Mouse (Mus musculus) skeletal muscle tissue, adult 2 months (tissue): Measurements from ENCODE around the gene Tenm4.

ENCODE experiments used
- DNase-seq: peaks from one replicate; pipeline ENCODE4 v3.0.0-alpha.2; 2012; ENCODE audit warnings: low read depth, low spot score

The Tenm4 gene

DNA sequence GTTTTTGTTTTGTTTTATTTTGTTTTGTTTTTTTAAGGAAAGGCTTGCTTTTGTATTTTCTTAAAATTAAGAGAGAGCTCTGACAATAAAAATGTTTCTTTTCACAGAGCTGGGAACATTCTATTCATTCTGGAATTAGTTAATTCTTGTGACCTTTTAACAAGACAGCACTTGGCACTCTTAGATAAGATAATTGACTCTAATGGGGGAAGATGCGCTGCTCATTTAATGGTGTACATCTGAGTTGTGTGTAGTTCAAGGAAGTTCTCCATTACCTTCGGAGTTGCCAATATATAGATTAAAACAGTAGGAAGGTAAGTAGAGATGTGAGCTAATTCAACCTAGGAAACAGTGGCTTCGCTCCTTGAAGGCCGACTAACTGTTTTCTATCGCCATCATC is 554.6 kb downstream of the Tenm4 start:
- no peak for DNase-seq

DNA sequence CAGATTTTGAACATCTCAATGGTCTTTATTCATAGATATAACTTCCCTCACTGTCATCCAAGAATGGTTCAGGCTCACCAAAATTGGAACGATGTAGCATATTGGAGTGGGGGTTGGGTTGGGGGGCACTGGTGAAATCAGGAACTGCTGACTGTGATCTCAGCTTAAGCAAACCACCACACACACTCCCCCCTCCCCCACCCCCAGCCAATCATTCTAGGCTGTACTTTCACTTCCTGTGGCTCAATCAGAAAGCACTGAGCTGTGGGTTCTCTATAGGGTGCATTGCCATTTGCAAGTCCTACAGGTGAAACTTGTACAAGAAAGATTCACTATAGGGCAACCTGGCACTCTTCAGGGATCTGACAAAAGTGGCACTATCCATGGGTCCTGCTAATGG is 559.3 kb downstream of the Tenm4 start:
- DNase-seq, result no peak

DNA sequence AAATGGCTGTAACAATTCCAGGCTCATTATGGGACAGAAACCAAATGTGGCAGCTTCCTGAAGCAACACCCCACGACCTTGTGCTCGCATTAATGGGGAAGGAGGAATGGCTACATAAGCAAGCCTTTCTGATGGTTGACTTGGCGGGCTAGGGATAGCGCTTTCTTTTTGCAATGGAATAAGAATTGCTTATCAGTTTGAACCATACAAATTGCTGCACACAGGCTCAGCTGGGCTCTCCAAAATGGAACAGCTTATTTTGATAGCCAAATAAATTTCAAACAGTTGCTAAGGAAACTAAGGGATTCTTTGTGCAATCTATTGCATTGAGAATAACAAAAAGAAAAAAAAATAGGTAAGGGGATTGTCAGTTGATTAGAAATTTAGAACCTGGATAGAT is 560.9 kb downstream of the Tenm4 start:
- DNase-seq, result no peak

DNA sequence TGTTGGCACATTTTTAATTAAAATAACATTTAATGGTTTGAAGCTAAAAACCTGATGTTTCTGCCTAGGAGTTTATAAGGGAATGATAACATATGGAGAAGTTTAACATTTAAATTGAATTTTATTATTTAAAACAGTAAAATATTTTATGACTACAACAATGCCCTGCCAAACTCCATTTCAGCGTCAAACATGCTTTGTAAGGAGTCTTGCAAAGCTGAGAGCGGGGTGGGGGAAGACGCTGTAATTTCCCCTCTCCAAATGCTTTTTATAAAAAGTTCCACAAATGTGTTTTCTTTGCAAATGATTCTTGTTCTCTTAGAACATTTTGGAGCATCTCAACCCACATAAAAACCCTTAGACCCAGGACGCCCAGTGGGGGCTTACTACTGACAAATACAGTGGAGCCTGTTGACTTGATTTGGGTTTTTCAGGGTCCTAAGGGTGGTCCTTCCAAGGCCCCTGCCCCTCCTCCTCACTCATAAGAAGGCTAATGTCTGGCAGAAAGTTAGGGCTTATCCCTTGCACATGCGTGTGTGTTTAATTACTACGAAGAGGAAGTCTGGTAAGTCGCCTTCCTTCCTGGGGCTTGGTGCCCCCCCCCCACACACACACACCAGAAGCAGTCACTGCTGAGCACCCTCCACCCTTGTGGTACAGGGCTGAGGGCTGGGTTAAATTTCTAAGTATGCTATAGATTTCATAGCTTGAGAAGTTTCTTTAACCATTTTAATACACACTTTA is 563.4 kb downstream of the Tenm4 start:
- no peak for DNase-seq

GRCm38 (mm10) chr7:96740631-96741030 is 569.6 kb downstream of the Tenm4 start:
- no peak for DNase-seq

DNA sequence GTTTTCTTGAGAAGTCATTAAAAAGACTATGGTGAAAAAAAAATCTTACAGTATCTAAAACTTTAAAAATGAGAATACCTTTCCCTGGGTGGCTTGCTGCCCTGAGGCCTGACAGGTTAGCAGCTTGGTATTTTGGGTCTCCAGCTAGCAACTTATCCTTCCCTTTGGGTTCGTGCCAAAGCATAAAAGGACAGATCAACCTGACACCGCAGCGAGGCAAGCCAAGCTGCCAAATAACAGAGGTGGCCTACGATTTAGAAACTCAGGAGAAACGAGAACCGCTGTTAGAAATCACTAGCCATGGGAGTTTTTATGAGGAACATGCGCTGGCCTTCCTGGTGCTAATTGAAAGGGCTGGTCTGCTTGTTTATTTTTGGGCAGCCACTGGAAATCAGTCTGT is 571.2 kb downstream of the Tenm4 start:
- DNase-seq, result peak; percentile 57

DNA sequence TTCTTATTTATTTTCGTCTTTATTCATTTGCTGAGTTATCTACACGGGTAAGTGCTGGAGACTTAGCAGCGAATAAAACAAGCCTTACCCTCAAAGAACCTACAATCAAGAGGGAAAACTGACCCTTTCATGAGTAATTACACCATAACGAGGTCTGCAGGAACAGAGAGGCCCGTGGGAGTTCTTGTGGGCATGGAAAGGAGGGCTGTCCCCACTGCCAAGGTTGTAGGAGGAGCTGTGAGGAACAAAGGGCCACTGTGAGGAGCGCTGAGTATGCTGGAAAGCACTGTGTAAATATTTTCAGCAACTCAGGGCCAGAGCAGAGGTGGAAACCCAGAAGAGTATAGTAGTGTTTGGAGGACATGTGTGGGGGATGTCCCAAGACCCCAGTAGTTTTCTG is 574.9 kb downstream of the Tenm4 start:
- no peak for DNase-seq

DNA sequence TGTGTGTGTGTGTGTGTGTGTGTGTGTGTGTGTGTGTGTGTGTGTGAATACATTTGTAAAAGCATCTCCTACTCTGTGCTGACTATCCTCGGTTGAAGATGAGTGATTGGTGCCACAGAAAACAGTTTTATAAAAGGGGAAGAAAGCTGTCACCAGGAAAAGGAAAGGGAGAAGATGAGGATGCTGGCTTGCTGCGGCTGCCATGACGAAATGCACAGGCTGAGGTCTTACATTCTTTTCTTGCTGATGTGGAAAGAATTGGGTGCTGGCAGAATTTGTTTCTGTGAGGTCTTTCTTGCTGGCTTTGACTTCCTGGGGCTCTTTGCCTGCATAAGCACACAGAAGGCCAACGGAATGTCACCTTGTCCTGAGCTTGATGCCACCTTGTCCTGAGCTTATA is 575.7 kb downstream of the Tenm4 start:
- DNase-seq, result no peak

DNA sequence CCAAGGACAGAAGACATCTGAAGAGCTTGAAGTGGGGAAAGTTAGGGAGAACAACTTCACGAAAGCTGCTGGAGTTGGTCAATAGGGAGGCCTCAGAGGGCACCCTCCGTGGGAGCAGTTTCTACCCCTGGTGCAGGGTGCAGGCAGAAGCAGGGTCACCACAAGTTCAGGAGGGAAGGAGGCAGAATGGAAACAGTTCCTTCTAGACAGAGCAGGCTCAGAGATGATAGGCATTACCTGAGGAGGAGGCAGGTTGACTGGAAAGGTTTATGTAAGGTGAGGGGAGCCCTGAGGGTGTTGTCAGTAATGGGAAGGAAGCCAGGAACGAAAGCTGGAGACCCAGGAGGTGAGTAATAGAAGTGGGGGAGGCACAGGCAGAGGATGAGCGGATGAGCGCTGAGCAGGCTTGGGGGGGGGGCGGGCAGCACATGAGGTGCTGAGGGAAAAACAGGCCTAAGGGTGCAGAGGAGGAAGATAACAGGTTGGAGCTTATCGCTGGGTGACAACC is 577.5 kb downstream of the Tenm4 start:
- DNase-seq, result no peak

DNA sequence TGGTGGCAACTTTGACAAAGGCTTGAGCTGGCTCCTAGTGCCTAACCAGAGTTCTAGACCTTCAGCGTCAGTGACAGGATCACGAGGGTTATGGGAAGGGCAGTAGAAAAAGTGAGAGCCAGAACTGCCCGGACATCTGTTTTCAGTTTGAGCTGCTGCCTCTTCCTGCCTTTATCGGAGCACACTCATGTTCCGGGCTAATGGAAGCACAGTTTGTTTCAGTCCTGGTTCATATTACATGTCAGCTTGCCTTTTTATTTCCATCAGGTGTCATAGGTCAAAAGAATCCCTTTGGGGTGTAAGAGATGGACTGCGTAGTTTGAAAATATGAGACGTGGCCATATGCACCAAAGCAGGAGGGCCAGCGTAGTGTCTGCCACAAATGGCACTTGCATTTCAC is 578.7 kb downstream of the Tenm4 start:
- peak; percentile 18 for DNase-seq

DNA sequence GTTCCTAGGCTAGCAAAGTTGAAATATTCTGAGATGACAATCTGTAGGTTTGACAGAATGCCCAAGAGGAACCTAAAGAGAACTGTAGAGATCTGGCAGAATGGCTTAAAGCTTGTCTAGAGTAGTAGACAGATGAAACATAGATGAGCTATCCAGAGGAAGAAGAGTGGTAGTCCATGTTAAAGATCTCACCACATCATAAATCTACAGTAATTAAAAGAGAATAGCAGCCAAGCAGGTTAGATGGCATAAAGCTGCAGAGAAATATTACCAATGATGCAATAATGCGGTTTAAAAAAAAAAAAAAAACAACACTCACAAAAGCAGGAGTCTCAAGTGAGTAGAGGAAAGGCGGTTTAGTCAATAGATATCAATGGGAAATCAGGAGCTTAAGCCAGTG is 580.2 kb downstream of the Tenm4 start:
- DNase-seq, result no peak

DNA sequence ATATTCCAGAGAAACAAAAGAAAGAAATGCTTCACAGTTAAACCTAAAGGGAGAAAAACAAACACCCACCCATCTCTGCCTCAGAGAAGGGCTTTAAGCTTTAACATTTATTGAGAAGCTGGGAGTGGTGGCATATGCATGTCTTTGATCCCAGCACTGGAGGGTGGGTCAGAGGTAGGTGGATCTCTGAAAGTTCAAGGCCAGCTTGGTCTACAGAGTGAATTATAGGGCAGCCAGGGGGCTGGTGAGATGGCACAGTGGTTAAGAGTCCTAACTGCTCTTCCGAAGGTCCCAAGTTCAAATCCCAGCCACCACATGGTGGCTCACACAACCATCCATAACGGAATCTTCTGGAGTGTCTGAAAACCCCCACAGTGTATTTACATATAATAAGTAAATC is 581.7 kb downstream of the Tenm4 start:
- DNase-seq, result no peak

DNA sequence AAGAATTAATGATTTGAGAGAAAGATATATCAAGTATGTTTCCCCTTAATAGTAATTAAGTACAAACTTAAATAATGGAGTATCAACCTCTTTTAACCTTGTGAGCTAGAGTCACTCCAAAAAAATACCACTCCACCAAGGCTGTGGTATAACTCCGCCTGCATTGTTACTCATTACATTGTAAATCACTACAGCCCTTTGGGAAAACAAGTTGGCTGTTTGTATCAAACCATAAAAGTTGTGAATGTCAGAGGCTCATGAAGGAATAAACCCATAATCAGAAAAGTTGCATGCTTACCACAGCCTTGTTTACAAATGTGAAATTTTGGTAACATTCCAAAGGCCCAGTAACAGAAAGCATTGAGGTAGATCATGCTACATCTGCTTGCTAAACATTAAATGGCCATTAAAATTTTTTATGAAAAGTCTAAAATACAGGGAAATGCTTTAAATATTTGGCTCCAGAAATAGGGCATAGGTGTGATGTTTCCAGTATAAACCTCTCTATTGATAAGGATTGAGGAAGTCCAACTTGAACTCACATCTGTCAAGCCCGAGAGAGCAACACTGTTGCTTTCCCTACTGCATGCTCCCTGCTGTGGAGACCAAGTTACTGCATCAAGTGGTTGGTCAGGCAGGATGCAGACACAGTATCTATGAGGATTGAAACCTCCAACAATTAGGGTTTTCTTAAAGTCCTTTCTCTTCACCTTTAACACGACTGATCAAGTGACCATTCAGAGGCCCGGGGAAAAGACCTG is 582.5 kb downstream of the Tenm4 start:
- DNase-seq, result no peak

- DNase-seq, result no peak
Observed at GRCm38 (mm10) chr7:96754175-96754574, 583.1 kb downstream of the Tenm4 start.

DNA sequence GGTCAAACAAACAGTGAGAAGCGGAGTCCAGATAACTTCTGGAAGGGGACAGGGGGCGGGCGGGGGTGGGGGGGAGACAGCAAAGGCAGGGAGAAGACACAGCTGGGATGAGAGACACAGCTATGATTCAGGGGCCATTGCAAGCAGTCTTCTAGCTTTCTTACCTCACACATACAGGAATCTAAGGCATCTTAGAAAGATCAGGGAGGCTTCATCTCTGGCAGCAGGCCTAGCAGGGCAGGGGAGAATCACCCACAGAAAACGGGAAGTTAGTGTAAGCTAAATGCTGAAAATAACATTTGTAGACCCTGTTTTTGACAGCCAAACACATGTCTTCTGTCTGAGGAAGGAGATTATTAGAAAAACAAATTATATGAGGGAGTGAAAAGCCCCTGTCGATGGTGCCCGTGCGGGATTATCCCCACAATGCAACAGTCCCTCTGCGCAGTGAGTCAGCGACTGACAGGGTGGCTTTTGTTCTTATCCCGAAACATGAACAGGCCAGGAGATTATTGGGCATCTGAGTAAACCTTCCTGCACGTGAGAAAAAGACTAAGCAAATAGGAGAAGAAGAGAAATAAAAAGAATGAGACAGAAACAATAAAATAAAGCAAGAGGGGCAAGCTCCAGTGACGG is 584.5 kb downstream of the Tenm4 start:
- no peak for DNase-seq

DNA sequence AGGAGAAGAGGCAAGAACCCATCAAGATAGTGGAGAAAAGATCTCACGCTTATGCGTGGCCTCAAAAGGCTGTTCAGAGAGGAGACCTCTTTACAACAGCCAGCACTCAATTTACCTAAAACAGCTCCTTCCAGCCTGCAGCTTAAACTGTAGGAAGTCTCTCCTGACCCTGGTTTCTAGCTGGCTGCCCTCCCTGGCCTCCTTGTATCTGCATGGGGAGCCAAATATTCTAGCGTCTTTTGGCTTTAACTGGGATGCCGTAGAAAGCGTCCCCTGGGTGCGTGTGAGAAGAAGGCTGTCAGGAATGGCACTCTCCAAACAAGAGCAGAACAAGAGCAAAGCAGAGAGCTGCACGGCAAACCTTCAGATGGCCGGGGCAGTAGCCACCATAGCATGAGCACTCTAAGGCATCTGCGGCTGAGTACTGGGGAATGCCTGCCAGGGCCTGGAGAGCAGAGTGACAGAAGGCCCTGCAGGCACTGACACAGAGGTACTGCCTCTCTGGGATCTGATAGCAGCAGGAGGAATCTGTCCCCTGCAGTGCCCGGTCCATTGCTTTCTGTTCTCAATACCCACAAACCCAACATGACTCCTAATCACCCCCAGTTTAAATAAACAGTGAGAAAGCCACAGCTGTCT is 585.2 kb downstream of the Tenm4 start:
- DNase-seq, result no peak

GRCm38 (mm10) chr7:96757067-96757466 is 586.0 kb downstream of the Tenm4 start:
- no peak for DNase-seq

- DNase-seq, result no peak
Observed at GRCm38 (mm10) chr7:96760208-96760607, 589.2 kb downstream of the Tenm4 start.

- DNase-seq, result no peak
Observed at GRCm38 (mm10) chr7:96761151-96761550, 590.1 kb downstream of the Tenm4 start.

DNA sequence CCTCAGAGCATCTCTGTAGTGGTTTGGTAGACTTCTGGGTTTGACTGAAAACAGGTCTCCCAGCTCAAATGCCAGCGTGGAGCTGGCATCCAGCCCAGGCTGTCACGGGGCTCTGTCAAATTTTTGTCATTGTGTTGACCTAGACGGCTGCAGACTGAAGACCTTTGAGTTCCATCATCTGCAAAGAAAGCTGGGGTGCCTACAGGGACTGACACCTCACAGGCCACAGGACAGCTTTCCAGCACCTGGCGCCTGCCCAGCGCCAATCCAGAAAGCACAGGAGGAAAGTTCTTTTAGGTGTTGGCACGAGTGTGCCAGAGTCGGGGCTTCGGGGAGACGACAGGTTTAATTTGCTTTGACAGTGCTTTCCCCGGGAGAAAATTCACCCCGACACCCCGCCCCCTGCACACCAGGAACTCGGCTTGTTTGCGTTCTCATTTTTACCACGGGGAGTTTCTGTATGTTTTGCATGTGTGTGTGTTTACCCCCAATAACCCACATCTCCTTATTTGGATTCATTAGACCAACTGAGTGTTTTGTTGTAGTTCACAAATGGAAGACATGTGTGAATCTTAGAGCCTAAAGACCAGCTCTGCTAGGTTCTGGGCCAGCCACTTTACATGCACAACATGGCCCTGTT is 594.4 kb downstream of the Tenm4 start:
- no peak for DNase-seq

- no peak for DNase-seq
Observed at GRCm38 (mm10) chr7:96767090-96767489, 596.0 kb downstream of the Tenm4 start.

GRCm38 (mm10) chr7:96768718-96769117 is 597.7 kb downstream of the Tenm4 start:
- DNase-seq, result no peak
